Mouse (Mus musculus) R1 (cell line): ENCODE measurements around the gene Def8.
"Not testable (repeated sequence)": the region's sequence is repeated elsewhere in the genome, so short reads cannot be mapped to it uniquely, and the experiment has no call there.

Experiments
- DNase-seq: peaks from one replicate; pipeline ENCODE4 v3.0.0-alpha.2; 2018; ENCODE audit warnings: low read depth, low spot score

Gene Def8

DNA sequence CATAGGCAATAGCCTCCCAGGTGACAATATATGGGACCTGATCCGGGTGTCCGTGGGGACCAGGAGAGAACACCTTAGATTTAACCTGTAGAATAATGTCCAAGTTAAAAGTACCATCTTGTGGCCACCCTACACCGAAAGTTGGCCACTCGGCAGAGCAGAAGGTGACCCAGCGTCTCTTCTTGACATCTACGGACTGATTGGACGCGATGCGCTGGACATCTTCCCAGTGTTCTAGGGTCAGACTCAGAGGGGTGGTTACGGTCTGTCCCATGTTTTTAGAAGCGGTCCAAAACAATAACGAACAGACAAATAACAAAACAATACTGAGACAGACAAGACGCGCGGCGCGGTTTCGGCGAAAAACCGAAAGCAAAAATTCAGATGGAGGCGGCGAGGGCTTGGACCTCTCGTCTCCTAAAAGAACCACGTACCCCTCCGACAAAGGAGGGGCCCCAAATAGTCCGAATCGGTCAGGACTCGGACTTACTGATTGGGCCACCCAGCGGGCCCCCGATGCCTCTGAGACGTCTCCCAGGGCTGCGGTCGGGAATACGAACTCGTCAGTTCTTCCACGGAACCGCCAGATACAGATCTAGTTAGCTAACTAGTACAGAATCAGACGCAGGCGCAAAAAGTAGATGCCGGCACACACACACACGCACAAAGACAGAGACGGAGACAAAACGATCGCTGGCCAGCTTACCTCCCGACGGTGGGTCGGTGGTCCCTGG is 10.1 kb downstream of the Def8 start:
- peak; percentile 58 for DNase-seq

DNA sequence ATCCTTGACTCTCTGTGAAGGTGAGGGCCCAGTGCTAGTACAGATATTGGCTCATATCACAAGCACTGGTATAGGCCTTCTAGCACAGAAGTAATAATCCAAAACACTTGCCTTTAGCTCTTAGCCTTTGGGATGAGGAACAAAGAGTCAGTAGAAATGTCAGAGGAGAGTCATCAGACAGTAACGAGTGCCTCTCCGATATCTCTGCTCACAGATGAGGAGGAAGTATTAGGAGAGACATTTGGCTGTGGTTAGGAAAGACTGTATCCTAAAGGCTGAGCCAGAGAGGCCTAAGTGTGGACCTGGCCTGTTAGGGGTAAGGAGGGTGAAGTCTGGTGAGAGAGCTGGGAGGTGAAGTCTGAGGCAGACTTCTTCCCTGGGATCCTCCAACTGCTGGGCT is 18.5 kb downstream of the Def8 start:
- DNase-seq, result no peak

DNA sequence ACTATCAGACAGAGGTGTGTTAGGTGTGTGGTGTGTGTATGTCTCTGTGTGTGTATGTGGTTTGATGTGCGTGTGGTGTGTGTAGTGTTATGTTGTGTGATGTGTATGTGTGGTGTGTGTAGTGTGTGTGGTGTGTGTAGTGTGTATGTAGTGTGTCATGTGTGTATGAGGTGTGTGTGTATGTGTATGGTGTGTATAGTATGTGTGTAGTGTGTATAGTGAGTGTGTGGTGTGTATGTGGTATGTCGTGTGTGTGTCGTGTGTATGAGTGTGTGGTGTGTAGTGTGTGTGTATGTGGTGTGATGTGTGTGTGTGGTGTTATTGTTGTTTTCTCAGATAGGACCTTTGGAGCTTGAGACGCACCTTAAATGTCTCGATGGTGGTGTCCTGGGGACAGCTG is 19.0 kb downstream of the Def8 start:
- DNase-seq, result no peak

DNA sequence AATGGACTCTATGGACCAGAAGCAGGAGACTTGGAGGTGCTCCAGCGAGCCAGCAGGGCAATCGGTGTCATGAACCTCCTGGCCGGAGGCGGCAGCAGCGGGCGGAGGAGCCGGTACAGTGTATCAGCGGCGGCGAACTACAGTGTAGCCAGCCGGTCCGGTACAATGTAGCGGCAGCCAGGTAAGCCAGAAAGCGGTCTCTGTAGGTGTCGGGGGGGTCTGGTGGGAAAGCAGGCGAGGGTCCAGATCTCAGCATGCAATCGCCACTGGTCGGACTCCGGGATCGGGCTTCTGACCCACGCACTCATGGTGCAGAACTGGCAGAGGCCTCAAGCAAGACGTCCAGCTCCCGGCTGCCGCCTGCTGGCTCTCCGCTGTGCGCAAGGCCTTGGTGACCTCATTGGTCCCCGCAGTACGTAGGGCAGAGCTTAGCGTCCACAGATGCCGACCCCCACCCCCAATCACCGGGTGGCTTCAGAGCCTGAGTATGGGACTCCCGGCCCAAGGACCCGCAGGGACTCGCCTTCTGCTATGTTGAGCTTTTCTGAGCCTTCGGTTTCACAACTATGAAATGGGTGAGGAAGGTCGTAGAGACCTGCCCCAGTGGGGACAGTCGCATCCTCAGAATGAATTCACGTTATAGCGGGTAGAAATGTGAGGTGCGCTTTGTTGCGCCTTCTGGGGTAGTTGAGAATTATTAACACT is 19.7 kb downstream of the Def8 start:
- peak; percentile 91 for DNase-seq

DNA sequence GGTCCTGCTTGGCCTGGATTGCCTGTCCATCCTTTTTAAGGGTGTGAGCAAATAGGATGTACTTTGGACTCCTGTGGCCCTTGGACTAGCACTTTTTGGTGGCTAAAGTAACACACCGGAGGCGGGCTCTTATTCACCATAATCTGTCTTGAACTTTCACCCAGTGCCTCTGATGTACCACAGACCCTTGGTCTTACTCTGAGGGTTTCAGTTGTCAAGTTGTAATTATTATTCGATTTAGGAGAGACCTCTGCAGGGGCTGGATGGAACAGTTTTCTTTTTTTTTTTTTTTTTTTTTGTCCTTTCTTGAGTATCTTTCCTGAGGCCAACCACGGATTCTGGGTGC is 20.2 kb downstream of the Def8 start:
- DNase-seq, result no peak

DNA sequence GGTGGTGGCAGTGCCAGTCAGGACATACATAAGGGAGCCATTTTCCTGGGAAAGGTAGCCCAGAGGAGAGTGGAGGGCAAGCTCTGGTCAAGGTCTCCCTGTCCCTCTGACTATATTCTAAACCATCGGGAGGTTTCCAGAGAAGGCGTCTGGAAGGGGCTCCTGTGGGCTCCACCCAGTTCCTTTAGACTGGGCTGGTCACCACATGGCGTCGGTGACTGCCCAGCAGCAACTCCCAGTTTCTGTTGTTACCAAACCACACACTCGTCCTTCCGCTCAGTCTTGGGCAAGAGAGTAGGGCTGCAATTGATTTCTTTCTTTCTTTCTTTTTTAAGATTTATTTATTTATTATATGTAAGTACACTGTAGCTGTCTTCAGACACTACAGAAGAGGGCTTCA is 20.8 kb downstream of the Def8 start:
- no peak for DNase-seq

DNA sequence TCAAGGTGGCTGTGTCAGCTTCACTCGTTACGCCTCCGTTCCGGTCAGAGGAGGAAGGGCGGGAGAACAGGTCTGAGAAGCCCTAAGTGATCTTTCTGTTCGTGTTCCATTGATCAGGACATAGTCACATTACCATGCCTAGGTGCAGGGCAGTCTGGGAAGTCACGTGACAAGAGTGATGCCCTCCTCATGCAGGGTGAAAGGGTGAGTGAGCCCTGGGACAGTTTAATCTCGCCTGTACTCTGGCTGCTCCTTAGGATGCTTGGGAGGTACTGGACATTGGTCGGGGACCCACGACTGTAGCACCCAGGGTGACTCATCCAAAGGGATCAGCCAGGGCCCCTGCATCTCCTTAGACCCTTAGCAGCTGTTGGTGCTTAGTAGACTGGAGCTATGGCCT is 22.7 kb downstream of the Def8 start:
- peak; percentile 44 for DNase-seq

DNA sequence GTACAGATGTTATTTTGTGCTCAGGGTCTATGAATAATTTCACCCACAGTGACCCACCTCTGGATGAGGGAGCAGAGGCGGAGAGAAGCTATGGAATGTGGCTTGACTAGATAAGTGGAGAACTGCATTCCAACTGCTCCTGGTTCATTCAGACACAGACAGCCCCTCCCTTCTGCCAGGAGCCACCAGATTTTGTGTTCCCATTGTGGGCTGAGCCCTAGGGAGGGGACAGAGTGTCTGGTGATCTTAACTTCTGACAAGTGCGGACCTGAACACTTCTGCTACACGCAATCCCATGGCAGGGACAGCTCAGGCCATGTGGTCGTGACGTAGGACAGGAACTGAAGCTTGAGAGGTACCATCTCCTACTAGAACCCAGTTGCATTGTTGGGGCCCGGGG is 23.5 kb downstream of the Def8 start:
- peak; percentile 95 for DNase-seq

DNA sequence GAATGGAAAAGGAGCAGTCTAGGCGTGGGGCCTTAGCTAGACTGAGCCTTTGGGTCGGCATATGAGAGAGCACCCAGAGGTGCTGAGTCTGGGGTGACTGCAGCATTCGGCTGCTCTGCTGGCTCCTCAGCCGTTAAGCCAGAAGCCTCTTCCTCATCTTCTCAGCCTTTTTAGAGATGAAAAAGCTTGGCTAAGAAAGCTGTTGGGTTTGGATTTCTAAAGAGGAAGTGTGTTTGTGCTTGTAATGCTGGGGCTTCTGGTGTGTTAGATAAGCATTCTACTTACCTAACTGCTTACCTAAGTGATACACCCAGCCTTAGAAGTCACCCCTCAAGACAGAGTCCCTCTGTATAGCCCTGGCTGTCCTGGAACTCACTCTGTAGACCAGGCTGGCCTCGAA is 27.5 kb downstream of the Def8 start:
- DNase-seq, result no peak

DNA sequence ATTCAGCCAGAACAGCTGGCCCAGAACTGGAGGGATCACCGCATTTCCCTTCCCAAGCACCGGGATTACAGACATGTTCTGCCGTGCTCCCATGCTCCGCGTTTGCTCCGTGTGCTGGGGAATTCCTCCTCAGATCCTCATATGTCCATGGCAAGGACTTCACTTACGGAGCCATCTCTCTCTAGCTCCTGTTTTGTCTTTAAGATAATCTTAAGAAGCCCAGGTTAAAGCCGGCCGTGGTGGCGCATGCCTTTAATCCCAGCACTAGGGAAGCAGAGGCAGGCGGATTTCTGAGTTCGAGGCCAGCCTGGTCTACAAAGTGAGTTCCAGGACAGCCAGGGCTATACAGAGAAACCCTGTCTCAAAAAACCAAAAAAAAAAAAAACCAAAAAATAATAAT is 28.4 kb downstream of the Def8 start:
- not testable (repeated sequence) for DNase-seq

DNA sequence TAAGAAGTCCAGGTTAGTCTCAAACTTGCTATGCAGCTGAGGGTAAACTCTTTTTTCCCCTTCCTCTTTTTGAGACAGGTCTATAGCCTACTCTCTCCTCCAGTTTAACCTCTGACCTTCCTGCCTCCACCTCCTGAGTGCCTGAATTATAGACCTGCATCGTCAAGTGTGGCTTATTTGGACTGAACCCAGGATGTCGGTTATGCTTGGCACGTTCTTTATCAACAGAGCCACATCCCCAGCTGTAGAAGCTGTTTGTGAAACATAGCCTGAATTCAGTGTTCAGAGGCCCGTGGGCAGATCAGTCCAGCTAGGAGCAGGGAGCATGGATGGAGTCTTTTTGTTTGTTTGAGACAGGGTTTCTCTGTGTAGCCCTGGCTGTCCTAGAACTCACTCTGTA is 28.8 kb downstream of the Def8 start:
- DNase-seq, result no peak

DNA sequence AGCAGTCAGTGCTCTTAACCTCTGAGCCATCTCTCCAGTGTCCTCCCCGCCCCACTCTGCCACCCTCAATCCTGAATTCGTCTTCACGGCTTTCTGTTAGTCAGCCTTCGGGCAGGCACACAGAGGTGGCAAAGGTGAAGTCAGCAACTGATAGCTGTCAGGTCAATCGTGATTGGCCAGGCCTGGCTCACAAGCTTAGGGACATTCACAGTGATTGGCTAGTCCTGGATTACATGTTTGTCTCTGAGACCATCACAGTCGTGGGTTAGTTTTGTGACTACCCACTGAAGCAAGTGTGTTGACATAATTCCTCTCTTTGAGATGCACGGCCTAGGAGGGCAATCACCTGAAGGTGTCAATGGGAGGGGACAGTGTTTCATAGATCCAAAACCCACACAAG is 30.0 kb downstream of the Def8 start:
- DNase-seq, result peak; percentile 65

DNA sequence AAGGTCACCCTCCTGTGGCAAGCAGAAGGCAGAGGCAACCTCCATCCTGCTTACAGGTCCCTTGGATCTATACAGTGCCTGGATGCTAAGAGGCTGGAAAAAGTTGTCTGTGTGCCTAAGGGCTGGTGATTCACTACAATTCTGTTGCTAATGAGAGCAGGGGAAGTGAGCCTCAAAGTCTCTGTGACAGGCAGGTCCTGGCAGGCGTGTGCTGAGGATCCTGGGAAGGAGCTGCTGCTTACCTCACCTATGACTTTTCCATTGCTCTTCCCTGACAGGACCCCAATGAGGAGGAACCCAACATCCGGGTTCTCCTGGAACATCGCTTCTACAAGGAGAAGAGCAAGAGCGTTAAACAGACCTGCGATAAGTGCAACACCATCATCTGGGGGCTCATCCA is 30.6 kb downstream of the Def8 start:
- peak; percentile 99 for DNase-seq

DNA sequence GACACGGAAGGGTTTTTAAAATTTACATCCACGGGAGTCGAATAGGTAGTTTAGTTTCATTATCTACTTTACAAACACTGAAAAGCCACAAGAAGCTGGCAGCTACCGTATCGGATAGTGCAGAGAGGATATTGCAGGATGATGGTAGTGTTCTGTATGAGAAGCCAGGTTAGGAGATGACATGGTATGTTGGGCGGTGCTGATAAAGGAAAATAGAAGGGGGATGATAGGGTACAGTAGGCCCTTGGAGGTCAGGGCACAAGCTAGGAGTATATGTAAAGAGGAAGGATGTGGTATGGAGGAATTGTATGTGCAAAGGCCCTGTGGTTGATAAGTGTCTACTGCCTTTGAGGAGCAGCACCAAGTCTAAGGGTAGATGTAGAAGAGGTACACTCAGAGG is 31.2 kb downstream of the Def8 start:
- DNase-seq, result no peak

DNA sequence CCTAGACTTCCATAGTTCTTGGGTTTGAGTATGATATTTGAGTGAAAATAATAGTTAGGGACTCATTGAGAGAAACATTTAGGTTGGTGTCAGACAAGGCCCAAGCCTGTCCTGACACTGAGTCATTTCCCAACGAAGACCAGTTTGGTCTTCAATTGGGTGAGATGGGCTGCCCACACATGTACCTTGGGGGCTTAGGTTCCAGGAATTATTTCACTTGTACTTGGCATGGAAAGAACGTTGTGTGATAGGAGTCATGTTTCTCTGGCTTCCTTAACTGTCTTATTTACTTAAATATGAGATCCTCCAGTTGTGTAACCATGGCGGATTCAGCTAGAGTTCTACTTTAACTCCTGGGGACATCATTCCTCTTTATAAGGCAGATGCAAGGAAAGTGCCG is 40.3 kb downstream of the Def8 start:
- DNase-seq, result no peak

DNA sequence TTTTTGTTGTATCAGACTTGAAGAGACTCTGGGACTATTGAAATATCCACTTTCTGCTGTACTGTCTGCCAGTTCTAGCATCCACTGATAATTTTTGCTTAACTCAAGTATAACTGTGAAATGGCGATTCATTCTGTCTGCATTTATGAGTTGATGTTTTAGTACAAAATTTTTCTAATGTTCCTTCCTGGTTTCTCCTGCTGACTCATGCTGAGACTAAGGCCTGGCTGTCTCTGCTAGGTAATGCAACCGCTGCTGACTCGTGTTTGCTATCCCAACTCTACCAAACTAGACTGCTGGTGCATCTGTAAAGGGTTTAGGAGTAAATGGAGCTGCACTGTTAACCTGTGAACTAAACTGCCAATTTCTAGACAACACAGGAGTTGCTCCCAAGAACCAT is 44.1 kb downstream of the Def8 start:
- DNase-seq, result no peak

DNA sequence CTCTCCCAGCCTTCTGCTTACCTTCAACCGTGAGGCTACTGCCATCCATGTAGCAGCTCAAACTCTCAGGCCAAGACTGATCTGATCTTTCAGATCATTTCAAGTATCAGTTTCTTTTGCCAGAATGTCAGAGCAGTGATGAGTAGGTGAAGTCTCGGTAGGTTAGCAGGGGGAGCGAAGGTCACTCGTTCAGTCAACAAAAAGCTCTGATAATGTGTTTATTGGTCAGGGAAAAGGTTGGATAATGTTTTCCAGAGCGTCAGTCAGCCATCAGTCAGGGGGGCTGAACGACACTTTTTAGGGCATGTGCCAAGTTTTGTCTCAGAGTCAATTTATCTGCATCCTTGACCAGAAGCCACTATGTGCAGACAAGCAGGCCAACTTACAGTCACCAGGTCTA is 49.7 kb downstream of the Def8 start:
- not testable (repeated sequence) for DNase-seq

DNA sequence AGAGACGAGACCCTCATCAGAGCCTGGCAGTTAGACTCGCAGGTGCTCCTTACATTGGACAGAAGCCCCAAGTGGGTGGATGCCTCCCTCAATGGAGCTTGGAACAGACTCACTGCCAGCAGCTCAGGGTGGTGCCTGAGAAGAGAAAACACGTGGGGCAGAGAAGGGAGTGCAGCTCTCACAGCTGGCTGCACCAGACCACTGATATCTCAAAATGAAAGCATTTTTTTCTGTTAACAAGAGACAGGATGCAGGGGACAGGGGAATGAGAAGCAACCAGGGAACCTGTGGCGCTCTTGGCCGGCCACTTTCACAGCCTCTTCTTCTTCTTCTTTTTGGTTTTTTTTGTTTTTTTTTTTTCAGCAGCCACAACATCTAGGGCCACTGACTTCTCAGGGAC is 51.2 kb downstream of the Def8 start:
- DNase-seq, result not testable (repeated sequence)

DNA sequence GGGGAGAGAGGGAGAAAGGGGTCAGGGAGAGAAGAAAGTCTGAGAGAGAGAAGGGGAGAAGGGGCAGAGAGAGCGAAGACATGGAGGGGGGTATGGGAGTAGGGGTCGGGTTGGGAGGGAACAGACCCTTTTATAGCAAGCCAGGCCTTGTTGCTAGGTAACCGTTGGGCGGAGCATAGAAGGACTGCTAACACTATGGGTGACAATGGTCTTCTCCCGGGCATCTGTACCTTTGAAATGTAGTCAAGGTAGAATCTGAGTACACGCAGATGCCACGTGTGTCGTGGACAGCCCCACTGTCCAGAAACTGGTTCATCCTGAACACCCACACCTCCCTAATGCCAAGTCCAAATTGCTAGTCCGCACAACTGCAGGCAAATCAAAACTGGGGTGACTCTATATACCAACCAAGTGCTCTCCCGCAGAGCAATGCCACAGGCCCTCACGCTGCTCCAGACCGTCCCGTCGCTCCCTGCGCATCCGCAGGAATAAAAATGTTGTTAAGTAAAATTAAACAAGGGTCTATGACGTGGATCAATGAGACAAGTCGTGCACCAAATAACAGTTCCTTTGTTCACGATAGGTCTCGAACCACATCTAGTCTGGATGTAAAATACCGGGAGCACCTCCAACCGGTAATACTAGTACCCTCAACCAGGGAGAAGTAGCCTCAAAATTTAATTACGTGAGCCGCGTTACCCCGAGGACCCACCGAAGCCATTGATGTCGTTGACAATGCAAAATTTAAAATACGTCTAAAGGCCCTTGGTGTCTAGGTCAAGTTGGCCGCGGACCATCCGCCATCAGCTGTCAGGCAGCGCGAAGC is 53.8 kb downstream of the Def8 start:
- DNase-seq, result peak; percentile 59

DNA sequence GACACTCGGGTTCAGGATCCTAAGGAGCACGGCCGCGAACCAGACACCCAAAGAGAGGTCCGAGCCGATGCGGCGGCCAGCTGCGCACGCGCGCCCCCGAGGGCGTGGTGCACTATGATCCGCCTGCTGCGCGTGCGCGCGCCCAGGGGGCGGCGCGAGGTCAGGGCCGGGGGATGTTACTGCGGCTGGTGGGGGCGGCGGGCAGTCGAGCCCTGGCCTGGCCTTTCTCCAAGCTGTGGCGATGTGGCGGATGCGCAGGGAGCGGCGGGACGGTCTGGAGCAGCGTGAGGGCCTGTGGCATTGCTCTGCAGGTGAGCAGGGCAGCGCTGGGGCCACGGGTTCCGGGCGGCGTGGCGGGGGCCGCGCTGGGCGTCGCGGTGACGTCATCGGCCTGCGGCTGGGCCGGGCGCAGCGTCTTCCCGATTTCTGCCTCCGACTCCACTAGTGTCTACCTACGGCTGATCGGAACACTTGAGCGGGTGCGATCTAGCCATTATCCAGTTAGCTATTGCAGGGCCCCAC is 54.5 kb downstream of the Def8 start, which contains the start of gene Afg3l1:
Afg3l1 (plus strand) TSS at position 167 of the 522 bp plus-strand sequence.
- peak; percentile 86 for DNase-seq

DNA sequence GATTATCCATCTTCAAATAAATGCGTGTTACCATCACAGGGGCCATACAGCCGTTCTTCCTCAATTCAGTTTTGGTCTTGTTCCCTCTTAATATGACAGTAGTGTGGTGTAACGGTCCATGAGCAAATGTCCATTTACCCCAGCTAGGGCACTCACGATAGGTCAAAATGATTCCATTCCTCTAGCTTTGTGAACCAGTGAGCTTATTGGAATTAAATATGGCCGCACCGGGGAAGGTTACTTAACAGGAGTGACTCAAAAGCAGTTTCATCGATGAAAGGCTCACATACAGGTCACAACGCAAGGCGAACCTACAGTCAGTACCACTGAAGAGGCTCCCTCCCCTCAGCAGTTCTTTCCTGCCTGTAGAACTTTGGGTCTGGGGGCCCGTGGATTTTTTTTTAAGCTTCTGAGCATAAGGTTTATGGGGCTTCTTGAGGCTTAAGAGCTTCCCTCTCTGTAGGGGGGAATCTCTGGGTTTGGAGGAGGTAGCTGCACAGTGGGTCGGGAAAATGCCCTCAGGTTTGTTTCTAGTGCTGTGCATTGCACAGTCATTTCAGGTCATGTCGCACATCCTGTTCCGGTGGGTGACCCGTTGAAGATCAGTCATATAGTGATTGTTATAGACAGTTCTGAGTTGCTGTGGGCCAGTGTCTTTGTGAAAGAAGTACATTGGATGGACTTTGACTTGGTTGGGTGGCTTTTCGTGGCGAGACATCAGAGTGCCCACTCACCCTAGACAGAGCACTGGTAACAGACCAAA is 55.3 kb downstream of the Def8 start:
- DNase-seq, result peak; percentile 43

DNA sequence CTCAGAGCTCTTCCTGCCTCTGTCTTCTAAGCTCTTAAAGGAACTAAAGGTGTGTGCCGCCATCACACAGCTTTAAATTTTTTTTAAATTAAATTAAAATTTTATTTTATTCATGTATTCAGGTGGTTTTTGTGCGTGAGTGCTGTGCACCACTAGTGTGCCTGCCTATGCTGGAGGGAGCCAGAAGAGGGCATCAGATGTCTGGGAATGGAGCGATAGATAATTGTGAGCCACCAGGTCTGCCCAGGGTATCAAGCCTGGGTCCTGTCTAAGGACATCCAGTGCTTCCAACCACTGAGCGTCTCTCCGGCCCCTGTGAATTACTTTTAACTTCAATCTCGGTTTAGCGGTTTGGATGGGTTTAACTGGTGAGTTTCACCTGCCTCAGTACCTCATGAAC is 59.3 kb downstream of the Def8 start:
- DNase-seq, result peak; percentile 53
